Comparison of ENCODE assay signal across 9 mouse cellular contexts in the genomic region with DNA sequence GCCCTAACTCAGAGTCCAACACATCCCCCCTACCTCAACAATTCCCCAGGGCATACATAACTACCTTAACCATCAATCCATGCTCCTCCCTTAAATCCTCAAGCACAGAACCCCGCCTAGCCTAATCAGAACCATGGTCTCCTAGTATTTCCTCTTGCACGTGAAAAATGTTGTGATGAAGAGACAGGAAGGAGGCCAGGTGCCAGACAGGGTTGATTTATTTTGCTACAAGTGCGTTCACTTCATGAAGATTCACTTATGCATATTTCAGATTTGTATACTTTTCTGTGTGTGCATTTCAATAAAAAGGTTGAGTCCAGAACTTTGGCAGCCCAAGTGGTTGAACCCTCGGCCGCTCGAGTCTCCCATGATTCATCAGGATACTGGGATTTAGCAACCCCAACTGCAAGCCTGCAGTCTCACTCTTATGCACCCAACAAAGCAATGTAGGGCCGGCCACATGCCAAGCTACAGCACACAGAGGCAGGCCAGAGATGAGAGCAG. TPM values are rescaled to one million over a fixed set of nuclear protein-coding genes. Genes with fewer than 3 reads are reported as not detected.
A peak's percentile ranks its signal among the peaks of the same experiment; 100 is the strongest.
DNase-seq lines count a peak whose midpoint lies in the region; ATAC-seq and TF ChIP-seq lines count a peak whose summit lies in the region.
"Had no signal": no experiment of that assay in that cellular context is flagged by ENCODE, and none has a peak within 500 bp of the region (broad histone marks: within the 10 kb centered on the region; RNA-seq: fewer than 3 reads in every experiment).

No protein-coding gene starts in this region.

- TF ChIP-seq CTCF in midbrain, postnatal 0 days (IDR thresholded peaks at IDR 0.05): no peak

- peaks cover 20% of the 10 kb centered on the region for H3K4me1 ChIP-seq in embryonic facial prominence, embryonic 15.5 days
- H3K4me1 ChIP-seq in midbrain, postnatal 0 days (ENCODE audit: insufficient read depth, low read length): 0 out of 2 replicates have a peak, but pooled peaks cover 3% of the 10 kb centered on the region

- WGBS in embryonic facial prominence, embryonic 15.5 days: 71% methylated on average over 7 of the region's 7 CpGs
- WGBS in midbrain, postnatal 0 days: 83% methylated on average over 7 of the region's 7 CpGs

- H3K4me3 ChIP-seq in embryonic facial prominence, embryonic 15.5 days (replicated peaks): peak overlapping the region; percentile 84
- H3K4me3 ChIP-seq in midbrain, postnatal 0 days (ENCODE audit: low read depth, low read length): peak overlapping the region; percentile 97

- H3K36me3 ChIP-seq in embryonic facial prominence, embryonic 15.5 days: no peaks in the 10 kb centered on the region
- H3K36me3 ChIP-seq in midbrain, postnatal 0 days (ENCODE audit: insufficient read depth, low read length): no peaks in the 10 kb centered on the region

- H3K4me2 ChIP-seq in embryonic facial prominence, embryonic 15.5 days (replicated peaks): peak overlapping the region; percentile 64
- peak overlapping the region; percentile 73 for H3K4me2 ChIP-seq in midbrain, postnatal 0 days (ENCODE audit: low read depth, low read length, poor library complexity, severe bottlenecking)

- no peak for ATAC-seq in embryonic facial prominence, embryonic 15.5 days (ENCODE audit: insufficient number of reproducible peaks, low FRiP score, low TSS enrichment, low read depth)
- ATAC-seq in midbrain, postnatal 0 days (ENCODE audit: low FRiP score): no peak
- no peak for ATAC-seq in megakaryocyte progenitor cell, adult 5-6 weeks (replicated peaks; ENCODE audit: poor library complexity)

- H3K9me3 ChIP-seq in embryonic facial prominence, embryonic 15.5 days (replicated peaks): no peaks in the 10 kb centered on the region
- H3K9me3 ChIP-seq in midbrain, postnatal 0 days (ENCODE audit: low read length): no peaks in the 10 kb centered on the region

- H3K27me3 ChIP-seq in embryonic facial prominence, embryonic 15.5 days: no peaks in the 10 kb centered on the region
- no peaks in the 10 kb centered on the region for H3K27me3 ChIP-seq in midbrain, postnatal 0 days (ENCODE audit: insufficient read depth, low read length)

- DNase-seq in kidney, adult 11 months: peak; percentile 64
- DNase-seq in kidney, adult 18-20 months: no peak
- peak; percentile 40 to 55 for DNase-seq in kidney, adult 8-10 months
- no peak for DNase-seq in midbrain, postnatal 0 days (ENCODE audit: low spot score)
- no peak for DNase-seq in embryo, embryonic 9.5 days (ENCODE audit: extremely low spot score)
- no peak for DNase-seq in ovary, adult 18-20 months (ENCODE audit: low spot score)

- no peak overlapping the region for H3K9ac ChIP-seq in embryonic facial prominence, embryonic 15.5 days
- H3K9ac ChIP-seq in midbrain, postnatal 0 days (replicated peaks; ENCODE audit: low read length, poor library complexity, severe bottlenecking): 0 out of 2 replicates have a peak overlapping the region, but pooled peaks have one; percentile 92

- peak overlapping the region; percentile 87; the same call in 1 of the 2 replicates for H3K27ac ChIP-seq in embryonic facial prominence, embryonic 15.5 days (replicated peaks)
- H3K27ac ChIP-seq in midbrain, postnatal 0 days (ENCODE audit: low read depth, low read length): peak overlapping the region; percentile 90

RNA-seq across cellular contexts. Expression of a gene that starts 0.4 kb away (rescaled TPM):
- 28.6 and 31.0 TPM in 2 replicates for polyA plus RNA-seq in embryonic facial prominence, embryonic 15.5 days (2015; fragmentation: Nextera tagmentation; extraction: Ambion mirVana)
- total RNA-seq in midbrain, postnatal 0 days (2014; rRNA removed): 74.3 and 86.4 TPM in 2 replicates
- polyA plus RNA-seq in midbrain, postnatal 0 days (2015; fragmentation: Nextera tagmentation; extraction: Ambion mirVana): 67.9 and 74.9 TPM in 2 replicates
- 0.05 TPM in 1 of 2 replicates, not detected in the other for total RNA-seq in megakaryocyte progenitor cell, adult 5-6 weeks (2015)
- 0.34 TPM in 1 of 2 replicates, not detected in the other for total RNA-seq in megakaryocyte progenitor cell, adult 5-6 weeks (2017)
- total RNA-seq: hematopoietic stem cell, adult 5-6 weeks had no signal

Comparison
In these comparisons a context has a peak if more than half of its experiments do, and no peak if none do; other contexts are left out.
1. DNase-seq: peak in kidney, adult 11 months (single experiment) and kidney, adult 8-10 months (2 of 2); none in kidney, adult 18-20 months (single experiment), midbrain, postnatal 0 days (single experiment), embryo, embryonic 9.5 days (single experiment) and ovary, adult 18-20 months (single experiment).
2. RNA of a gene that starts 0.4 kb away (total RNA-seq): 74.3 to 86.4 TPM in midbrain, postnatal 0 days; 0.05 to 0.34 TPM in megakaryocyte progenitor cell, adult 5-6 weeks; every median in the first group is over 10 times any median in the second.